Mouse (Mus musculus): ENCODE data around the gene Marf1.
"Not testable (repeated sequence)": the region's sequence is repeated elsewhere in the genome, so short reads cannot be mapped to it uniquely, and the experiment has no call there.

Marf1 gene

GRCm38 (mm10) chr16:14162988-14163416 lies at the start of gene Marf1, which contains the start of gene Nde1:
Gene Marf1 (minus strand): TSS chr16:14163351.
Gene Nde1 (plus strand): TSS chr16:14163275.
- peak; percentile 57 to 77 for DNase-seq (ENCODE audit: low spot score in 2 of 2)

DNA sequence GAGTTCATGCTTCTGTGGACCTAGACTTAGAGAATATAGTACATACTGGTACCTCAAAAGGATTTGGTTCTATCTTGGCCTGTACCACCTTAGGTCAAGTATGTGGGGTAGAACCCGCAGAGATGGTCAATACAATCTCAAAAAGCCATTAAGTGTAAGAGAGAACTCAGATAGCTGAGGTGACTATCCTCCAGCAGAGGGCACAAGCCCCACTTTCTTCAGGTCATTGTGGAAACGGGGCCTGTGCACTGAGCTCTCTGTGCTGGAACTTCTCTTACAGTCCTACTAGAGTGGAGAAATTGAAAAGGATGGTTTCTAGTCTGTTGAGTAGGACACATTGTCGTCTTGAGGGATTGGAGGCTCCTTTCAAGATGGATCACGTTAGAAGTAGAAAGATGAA lies 35.6 kb upstream of the Marf1 start:
- DNase-seq (ENCODE audit: low spot score in 2 of 2) = no peak

- peak in 1 of 2 experiments; percentile 50 for DNase-seq (ENCODE audit: low spot score in 2 of 2)
Measured at GRCm38 (mm10) chr16:14195427-14195826, 32.3 kb upstream of the Marf1 start.

DNA sequence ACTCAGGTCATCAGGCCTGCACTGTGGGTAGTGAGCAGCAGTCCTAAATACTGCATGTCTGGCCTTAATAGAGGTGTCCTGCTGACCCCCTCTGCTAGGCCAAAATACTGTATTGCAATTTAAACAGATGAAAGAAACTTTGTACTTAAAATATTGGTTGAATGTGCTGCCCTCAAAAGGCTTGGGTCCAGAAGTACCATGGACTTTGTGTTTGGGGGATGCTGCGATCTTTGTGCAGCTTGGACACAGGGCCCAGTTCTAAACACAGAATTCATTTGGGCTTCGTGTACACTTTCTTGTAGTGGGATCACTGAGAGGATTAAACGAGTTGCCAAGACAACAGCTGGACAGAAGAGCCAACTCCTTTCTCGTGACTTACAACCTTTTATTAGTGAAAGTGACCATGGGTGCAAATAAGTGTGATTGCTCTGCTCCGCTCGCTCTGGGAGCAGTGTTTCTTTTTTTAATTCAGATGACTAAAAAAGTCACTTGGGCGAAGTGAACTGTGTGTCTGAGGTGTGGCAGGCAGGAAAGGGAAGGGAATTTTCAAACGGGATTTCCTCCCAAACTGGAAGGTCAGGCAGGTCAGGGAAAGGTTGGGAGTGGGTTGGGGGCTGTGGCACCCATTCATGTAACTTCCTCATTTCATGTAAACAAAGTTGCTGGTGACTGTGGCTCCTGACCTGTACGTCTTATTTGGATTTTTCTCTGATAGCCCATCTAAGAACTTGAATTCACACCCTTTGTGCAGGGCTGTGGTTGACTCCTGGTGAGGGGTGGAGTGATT lies 31.2 kb upstream of the Marf1 start:
- no peak for DNase-seq (ENCODE audit: low spot score in 2 of 2)

DNA sequence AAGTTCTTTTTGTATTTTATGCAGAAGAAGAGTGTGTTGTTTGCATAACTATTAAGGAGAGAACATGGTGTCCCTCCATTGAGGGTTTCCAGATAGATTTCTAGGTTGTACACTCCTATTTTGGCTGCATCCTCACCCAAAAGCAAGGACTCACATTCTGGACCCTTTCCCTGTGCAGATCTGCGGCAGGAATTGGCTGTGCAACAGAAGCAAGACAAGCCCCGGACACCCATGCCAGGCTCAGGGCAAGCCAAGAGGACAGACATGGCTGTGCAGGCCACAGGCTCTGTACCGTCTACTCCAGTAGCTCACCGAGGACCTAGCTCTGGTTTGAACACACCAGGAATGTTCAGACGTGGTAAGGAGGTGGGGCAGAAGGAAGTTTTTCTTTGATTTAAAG lies 22.4 kb upstream of the Marf1 start:
- DNase-seq (ENCODE audit: low spot score in 2 of 2) = no peak

- DNase-seq (ENCODE audit: low spot score in 2 of 2) = no peak
Measured at GRCm38 (mm10) chr16:14183856-14184255, 20.7 kb upstream of the Marf1 start.

DNA sequence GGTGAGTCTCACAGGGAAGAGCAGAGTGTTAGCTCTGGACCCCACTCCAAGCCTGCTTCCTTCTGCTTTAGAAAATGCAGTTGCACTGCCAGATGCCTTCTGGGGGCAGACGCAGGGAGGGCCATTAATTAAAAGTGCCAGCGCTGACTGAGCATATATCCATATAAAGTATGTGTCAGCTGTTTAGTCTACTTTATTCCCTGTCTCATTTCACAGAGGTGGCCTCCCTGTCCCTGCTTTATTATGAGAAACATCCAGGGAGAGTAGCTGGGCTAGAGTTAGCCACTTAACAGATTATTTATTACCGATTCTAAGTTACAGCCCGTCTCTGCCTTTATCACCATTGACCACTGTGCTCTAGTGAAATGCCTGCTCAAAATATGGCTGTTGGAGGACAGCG lies 19.2 kb upstream of the Marf1 start:
- no peak for DNase-seq (ENCODE audit: low spot score in 2 of 2)

DNA sequence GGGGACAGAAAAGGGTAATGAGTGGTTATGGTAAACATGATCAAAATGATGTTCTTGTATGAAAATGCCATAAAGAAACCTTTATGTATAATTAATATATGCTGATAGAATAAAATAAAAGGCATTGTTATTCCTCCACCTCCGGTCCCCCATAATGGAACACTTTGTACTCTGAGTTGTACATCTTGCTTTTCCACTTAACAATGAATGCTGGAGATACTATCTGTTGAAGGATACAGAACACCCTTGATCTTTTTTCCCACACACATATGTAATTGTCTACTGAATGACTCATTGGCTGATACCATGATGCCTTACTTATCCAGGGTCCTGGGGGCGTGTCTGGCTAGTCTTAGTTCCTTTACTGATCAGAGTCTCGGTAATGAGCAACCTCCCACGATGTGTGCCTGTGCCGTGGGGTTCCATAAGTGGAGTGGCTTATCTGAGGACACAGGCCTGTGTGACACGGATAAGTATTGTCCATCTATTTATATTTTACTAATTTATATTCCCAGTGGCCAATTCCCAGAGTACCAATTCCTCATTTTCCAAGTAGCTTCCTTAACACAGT lies 17.1 kb upstream of the Marf1 start:
- no peak for DNase-seq (ENCODE audit: low spot score in 2 of 2)

GRCm38 (mm10) chr16:14178041-14178440 lies 14.9 kb upstream of the Marf1 start:
- no peak for DNase-seq (ENCODE audit: low spot score in 2 of 2)

GRCm38 (mm10) chr16:14169706-14170105 lies 6.6 kb upstream of the Marf1 start:
- DNase-seq (ENCODE audit: low spot score in 2 of 2) = no peak

GRCm38 (mm10) chr16:14166490-14166889 lies 3.3 kb upstream of the Marf1 start:
- DNase-seq (ENCODE audit: low spot score in 2 of 2) = no peak

GRCm38 (mm10) chr16:14163731-14164130 lies 580 bp upstream of the Marf1 start:
- no peak for DNase-seq (ENCODE audit: low spot score in 2 of 2)

GRCm38 (mm10) chr16:14160941-14161340 lies 2.2 kb downstream of the Marf1 start:
- no peak for DNase-seq (ENCODE audit: low spot score in 2 of 2)

- peak; percentile 67 to 70 for DNase-seq (ENCODE audit: low spot score in 2 of 2)
Measured at GRCm38 (mm10) chr16:14159746-14160131, 3.4 kb downstream of the Marf1 start.

GRCm38 (mm10) chr16:14158936-14159745 lies 4.0 kb downstream of the Marf1 start:
- peak; percentile 98 for DNase-seq (ENCODE audit: low spot score in 2 of 2)

- no peak for DNase-seq (ENCODE audit: low spot score in 2 of 2)
Measured at GRCm38 (mm10) chr16:14158536-14158935, 4.6 kb downstream of the Marf1 start.

- DNase-seq (ENCODE audit: low spot score in 2 of 2) = no peak
Measured at GRCm38 (mm10) chr16:14156312-14156711, 6.8 kb downstream of the Marf1 start.

DNA sequence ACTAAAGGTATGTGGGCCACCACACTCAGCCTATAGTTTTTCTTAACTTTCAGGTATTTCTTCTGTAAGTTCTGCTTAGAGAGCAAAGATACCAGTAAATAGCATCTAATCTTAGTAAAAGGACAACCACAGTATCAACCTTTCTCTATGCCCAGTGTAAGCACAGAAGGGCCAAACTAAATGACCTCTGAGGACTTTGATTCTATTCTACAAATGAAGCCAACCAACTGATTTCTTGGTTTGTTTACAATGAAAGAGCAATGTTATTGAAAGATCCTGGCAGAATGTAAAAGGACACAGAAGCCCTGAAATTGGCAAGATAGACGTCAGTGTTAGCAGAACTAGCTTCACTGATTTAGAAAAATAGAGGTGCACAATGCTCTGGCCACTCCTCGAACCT lies 7.5 kb downstream of the Marf1 start:
- not testable (repeated sequence) for DNase-seq (ENCODE audit: low spot score in 2 of 2)

- no peak for DNase-seq (ENCODE audit: low spot score in 2 of 2)
Measured at GRCm38 (mm10) chr16:14151718-14152117, 11.4 kb downstream of the Marf1 start.

- no peak for DNase-seq (ENCODE audit: low spot score in 2 of 2)
Measured at GRCm38 (mm10) chr16:14147712-14148111, 15.4 kb downstream of the Marf1 start.

DNA sequence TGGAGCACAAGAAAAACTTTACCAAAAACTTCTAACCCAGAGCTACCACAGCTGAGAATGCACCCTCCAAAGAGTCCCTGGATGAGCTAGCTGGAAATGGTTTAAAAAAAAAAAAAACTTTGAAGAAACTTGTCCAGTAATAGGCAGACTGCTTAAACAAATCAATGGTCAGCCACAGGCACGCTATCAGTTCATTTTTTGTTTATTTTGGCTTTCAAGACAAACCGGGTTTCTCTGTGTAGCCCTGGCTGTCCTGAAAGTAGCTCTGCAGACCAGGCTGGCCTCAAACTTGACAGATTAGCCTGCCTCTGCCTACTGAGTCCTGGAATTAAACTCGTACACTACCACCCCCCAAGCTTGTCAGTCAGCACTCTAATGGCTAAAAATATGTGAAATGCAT lies 19.9 kb downstream of the Marf1 start:
- no peak for DNase-seq (ENCODE audit: low spot score in 2 of 2)

- DNase-seq (ENCODE audit: low spot score in 2 of 2) = no peak
Measured at GRCm38 (mm10) chr16:14139106-14139505, 24.0 kb downstream of the Marf1 start.

Data from frontal cortex, postnatal 14 days (tissue).